Mouse (Mus musculus) midbrain, embryonic 13.5 days (tissue): ENCODE measurements at regions not wholly inside any gene's neighbourhood (a gene's known extent, or its start where the extent isn't known, plus 50 kb on each side); places are given as distances from the start of the nearest gene placed in this dataset.

ENCODE experiments used
- ATAC-seq: fragments of 200-750 bp; cut with Nextera tagmentation; 2 replicates; pipeline ENCODE4 v1.8.0; 2017; ENCODE audit warnings: mild to moderate bottlenecking, moderate TSS enrichment, moderate library complexity
- H3K27ac ChIP-seq: fragments of 300-500 bp; sonication (generic); 2 replicates; pipeline ENCODE4 v1.5.1; 2015; ENCODE audit warnings: inconsistent platforms, mild to moderate bottlenecking, moderate library complexity
- H3K27me3 ChIP-seq: fragments of 300-500 bp; sonication (generic); 2 replicates; pipeline ENCODE4 v1.6.1; 2015; ENCODE audit warnings: mild to moderate bottlenecking, inconsistent platforms
- H3K36me3 ChIP-seq: fragments of 300-500 bp; sonication (generic); 2 replicates; pipeline ENCODE4 v1.6.1; 2015; ENCODE audit warnings: mild to moderate bottlenecking, inconsistent platforms
- H3K4me1 ChIP-seq: fragments of 300-500 bp; sonication (generic); replicated peaks from 2 replicates; pipeline ENCODE4 v1.6.1; 2015; ENCODE audit warnings: inconsistent platforms
- H3K4me2 ChIP-seq: fragments of 300-500 bp; sonication (generic); replicated peaks from 2 replicates; pipeline ENCODE4 v1.6.1; 2015; ENCODE audit warnings: moderate library complexity, mild to moderate bottlenecking, inconsistent platforms
- H3K4me3 ChIP-seq: fragments of 300-500 bp; sonication (generic); replicated peaks from 2 replicates; pipeline ENCODE4 v1.5.1; 2015; ENCODE audit warnings: mild to moderate bottlenecking, inconsistent platforms
- H3K9ac ChIP-seq: fragments of 300-500 bp; sonication (generic); replicated peaks from 2 replicates; pipeline ENCODE4 v1.6.1; 2015; ENCODE audit warnings: mild to moderate bottlenecking, inconsistent platforms
- H3K9me3 ChIP-seq: fragments of 300-500 bp; sonication (generic); 2 replicates; pipeline ENCODE4 v1.6.1; 2016; ENCODE audit warnings: mild to moderate bottlenecking, inconsistent platforms
- WGBS: fragments of 180-500 bp; shearing (Covaris S2); methylation state at CpG from one replicate; pipeline ENCODE4 v1.1.7; 2015; 5-methylcytosine and 5-hydroxymethylcytosine counted together

DNA sequence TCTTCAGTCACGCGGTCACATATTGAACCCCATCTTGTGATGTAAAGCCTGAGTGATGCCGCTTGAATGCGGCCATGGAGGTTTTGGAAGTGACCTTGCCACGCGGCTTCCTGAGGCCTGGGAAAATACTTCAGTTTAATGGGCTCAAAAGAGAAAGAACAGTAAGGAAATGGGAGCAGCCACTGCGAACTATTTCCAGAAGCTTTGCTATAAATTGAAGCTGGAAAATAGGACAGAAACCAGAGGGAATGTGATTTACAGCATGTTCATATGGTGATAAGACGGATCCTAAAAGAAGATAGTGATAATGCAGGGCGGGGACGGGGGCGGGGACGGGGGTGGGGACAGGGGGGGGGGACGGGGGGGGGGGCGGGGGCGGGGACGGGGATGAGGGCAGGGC is 52.7 kb upstream of the Trpc4 start:
- no peaks in the 10 kb centered on the region for H3K27me3 ChIP-seq
- no peak overlapping the region for H3K4me2 ChIP-seq
- ATAC-seq, result no peak
- no peak overlapping the region for H3K9ac ChIP-seq
- no peaks in the 10 kb centered on the region for H3K4me1 ChIP-seq
- no peak overlapping the region for H3K4me3 ChIP-seq
- no peak overlapping the region for H3K27ac ChIP-seq
- WGBS, result 80% methylated on average over 11 of the region's 16 CpGs
- no peaks in the 10 kb centered on the region for H3K9me3 ChIP-seq
- H3K36me3 ChIP-seq, result no peaks in the 10 kb centered on the region

DNA sequence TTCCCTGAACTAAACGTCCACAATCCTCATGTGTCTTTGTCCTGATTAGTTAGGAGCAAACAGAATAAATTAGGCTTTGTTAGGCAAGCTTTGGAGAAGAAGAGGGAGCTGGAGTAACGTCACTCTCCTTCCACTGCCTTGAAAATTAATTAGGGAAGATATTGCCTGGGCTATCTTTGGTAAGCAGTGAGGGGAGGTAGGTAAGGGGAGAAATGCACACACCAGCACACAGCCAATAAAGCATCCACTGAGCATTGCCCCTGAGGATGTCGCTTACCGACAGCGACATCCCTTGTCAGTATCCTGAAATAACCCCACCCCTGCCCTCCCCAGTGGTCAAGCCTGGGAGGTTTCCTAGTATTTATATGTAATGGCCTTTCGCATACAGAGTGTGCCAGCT is 72.2 kb upstream of the Trpc4 start:
- ATAC-seq, result peak; percentile 69
- H3K27me3 ChIP-seq, result no peaks in the 10 kb centered on the region
- peak overlapping the region; percentile 42 for H3K27ac ChIP-seq
- H3K9me3 ChIP-seq, result no peaks in the 10 kb centered on the region
- no peak overlapping the region for H3K9ac ChIP-seq
- no peak overlapping the region for H3K4me3 ChIP-seq
- H3K36me3 ChIP-seq, result no peaks in the 10 kb centered on the region
- H3K4me2 ChIP-seq, result no peak overlapping the region
- peaks cover 14% of the 10 kb centered on the region for H3K4me1 ChIP-seq
- WGBS, result 47% methylated on average over 6 of the region's 6 CpGs

DNA sequence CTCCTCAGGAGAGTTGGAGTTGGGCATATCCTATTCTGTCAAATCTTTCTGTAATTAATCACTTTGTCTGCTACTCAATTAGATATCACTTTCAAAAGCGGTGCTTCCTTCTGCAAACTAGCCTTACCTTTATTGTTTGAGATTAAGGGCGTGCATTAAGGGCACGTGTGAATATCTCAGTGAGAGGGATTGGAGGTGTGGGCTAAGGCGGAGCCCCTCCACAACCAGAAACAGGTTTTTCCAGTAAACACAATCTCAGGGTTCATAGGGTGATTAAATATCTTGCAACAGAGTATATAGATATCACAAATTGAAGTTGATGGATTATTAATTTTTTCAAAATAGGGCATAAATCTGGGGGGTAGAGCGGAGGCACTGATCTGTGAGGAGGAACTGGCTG is 79.4 kb upstream of the Trpc4 start:
- Histone ChIP-seq H3K4me3 (no peak overlapping the region), H3K36me3 (no peaks in the 10 kb centered on the region), H3K4me1 (no peaks in the 10 kb centered on the region), H3K4me2 (no peak overlapping the region), H3K9me3 (no peaks in the 10 kb centered on the region), H3K27me3 (no peaks in the 10 kb centered on the region), H3K9ac (no peak overlapping the region), H3K27ac (no peak overlapping the region)
- WGBS, result 83% methylated on average over 5 of the region's 5 CpGs
- ATAC-seq, result no peak

GRCm38 (mm10) chr3:54060653-54061052 is 95.2 kb upstream of the Trpc4 start:
- no peak overlapping the region for H3K9ac ChIP-seq
- H3K36me3 ChIP-seq, result no peaks in the 10 kb centered on the region
- H3K4me2 ChIP-seq, result no peak overlapping the region
- H3K4me1 ChIP-seq, result no peaks in the 10 kb centered on the region
- no peaks in the 10 kb centered on the region for H3K27me3 ChIP-seq
- H3K27ac ChIP-seq, result no peak overlapping the region
- ATAC-seq, result no peak
- WGBS, result 63% methylated on average over 1 of the region's 1 CpGs
- H3K9me3 ChIP-seq, result no peaks in the 10 kb centered on the region
- H3K4me3 ChIP-seq, result no peak overlapping the region

DNA sequence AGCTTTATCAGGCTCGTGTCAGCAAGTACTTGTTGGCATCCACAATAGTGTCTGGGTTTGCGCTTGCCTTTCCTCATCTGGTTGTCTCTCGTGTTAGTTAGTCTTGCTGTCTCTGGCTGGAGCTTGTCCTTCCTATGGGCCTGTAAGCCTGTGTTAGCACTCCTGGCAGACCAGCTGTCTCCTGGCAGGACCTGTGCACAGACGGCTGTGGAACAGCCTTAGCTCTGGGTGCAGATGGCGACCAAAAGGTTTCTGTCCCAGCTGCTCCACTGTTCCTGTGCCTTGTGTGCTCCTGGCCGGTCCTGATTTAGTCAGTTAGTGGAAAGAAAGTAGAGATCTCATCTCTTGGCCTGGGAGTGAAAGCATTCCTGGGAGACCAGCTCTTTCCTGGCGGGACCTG is 101.5 kb upstream of the Trpc4 start:
- no peaks in the 10 kb centered on the region for H3K36me3 ChIP-seq
- H3K27me3 ChIP-seq, result no peaks in the 10 kb centered on the region
- H3K9ac ChIP-seq, result no peak overlapping the region
- H3K27ac ChIP-seq, result no peak overlapping the region
- WGBS, result 87% methylated on average over 7 of the region's 7 CpGs
- H3K4me1 ChIP-seq, result peaks cover 4% of the 10 kb centered on the region
- ATAC-seq, result no peak
- H3K4me3 ChIP-seq, result no peak overlapping the region
- H3K4me2 ChIP-seq, result no peak overlapping the region
- H3K9me3 ChIP-seq, result no peaks in the 10 kb centered on the region

DNA sequence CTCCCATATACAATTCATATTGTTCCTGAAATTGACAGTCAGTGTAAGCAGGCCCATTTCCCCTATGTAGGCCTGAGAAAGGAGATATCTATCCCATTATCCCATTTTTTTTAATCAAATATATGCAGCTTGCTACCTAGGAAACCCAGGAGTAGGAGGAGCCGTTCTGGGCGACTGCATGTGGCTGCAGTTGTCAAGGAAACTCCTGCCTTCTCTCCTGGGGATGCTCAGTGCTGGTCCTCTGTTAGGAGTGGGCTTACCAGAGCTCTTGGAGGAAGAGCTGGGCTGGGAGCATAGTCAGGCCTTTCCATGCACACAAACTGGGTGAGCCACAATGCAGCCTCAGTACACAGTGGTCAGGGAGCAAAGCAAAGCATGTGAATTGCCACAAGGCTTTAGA is 106.5 kb upstream of the Trpc4 start:
- no peaks in the 10 kb centered on the region for H3K9me3 ChIP-seq
- H3K4me1 ChIP-seq, result peaks cover 9% of the 10 kb centered on the region
- no peak overlapping the region for H3K4me3 ChIP-seq
- no peak overlapping the region for H3K4me2 ChIP-seq
- peak; percentile 94 for ATAC-seq
- 4% methylated on average over 2 of the region's 2 CpGs for WGBS
- no peak overlapping the region for H3K9ac ChIP-seq
- H3K36me3 ChIP-seq, result no peaks in the 10 kb centered on the region
- no peaks in the 10 kb centered on the region for H3K27me3 ChIP-seq
- H3K27ac ChIP-seq, result no peak overlapping the region

DNA sequence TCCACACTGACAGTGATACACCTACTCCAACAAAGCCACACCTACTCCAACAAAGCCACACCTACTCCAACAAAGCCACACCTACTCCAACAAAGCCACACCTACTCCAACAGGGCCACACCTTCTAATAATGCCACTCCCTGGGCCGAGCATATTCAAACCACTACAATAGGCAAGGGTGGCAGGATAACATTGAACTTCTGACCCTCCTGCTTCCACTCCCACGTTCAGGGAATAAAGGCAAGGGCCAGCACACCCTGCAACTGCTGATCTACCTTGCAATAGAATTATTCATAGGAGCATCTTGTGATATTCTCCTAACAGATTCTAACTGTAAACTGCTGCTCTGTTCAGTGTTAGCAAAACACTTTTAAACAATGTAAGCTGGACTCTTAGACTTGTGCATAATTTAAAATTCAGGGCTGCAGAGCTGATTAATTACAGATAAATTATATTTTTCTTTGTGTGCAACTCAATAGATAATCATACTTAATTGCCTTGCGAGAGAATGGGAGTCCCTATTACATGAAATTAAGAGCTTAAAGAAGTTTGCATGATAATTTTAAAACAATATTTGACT is 107.7 kb upstream of the Trpc4 start:
- Histone ChIP-seq H3K4me2 (no peak overlapping the region), H3K4me1 (peaks cover 9% of the 10 kb centered on the region), H3K27me3 (no peaks in the 10 kb centered on the region), H3K4me3 (no peak overlapping the region), H3K9me3 (no peaks in the 10 kb centered on the region), H3K36me3 (no peaks in the 10 kb centered on the region), H3K27ac (no peak overlapping the region), H3K9ac (no peak overlapping the region)
- 60% methylated on average over 3 of the region's 3 CpGs for WGBS
- no peak for ATAC-seq

DNA sequence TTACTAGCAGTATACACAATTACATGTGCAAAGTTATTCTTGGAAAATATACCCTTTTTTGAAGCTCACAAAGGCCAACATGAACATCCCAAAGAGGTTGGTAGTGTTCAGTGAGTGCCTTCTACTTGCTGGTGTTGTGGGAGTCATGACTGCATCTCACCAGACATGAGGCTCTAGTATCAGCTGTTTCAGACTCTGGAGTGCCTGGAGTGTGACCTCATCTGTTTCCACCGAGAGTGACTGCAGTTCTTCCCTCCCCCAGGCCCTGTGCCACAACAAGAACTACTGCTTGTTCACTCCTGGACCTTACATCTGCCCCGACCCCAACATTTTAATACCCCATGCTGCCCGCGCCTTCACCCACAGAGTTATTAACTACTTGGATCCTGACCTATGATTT is 128.5 kb upstream of the Trpc4 start:
- Histone ChIP-seq H3K9ac (no peak overlapping the region), H3K4me1 (no peaks in the 10 kb centered on the region), H3K36me3 (no peaks in the 10 kb centered on the region), H3K27ac (no peak overlapping the region), H3K4me2 (no peak overlapping the region), H3K9me3 (no peaks in the 10 kb centered on the region), H3K4me3 (no peak overlapping the region), H3K27me3 (no peaks in the 10 kb centered on the region)
- ATAC-seq, result no peak
- WGBS, result 82% methylated on average over 4 of the region's 4 CpGs

DNA sequence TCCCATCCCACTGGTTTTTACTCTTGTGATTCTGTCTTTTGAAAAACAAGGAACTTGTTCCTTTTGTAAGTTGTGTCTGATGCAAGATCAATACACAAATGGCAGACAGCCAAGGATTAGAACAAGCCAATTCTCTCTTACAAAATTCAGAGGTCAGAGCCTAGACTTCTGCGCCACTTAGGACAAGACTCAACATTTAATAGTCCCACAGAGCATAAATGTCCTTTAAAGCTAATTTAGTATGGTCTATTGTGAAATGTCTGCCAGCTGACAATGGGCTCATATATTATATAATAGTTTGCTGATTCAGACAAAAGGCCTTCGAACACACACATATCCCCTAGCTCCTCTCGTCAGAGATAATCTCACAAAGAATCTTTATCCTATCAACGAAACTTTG is 135.6 kb upstream of the Trpc4 start:
- no peaks in the 10 kb centered on the region for H3K36me3 ChIP-seq
- WGBS, result 17% methylated on average over 4 of the region's 4 CpGs
- no peak overlapping the region for H3K4me2 ChIP-seq
- no peak overlapping the region for H3K27ac ChIP-seq
- H3K4me1 ChIP-seq, result peaks cover 20% of the 10 kb centered on the region
- no peak overlapping the region for H3K9ac ChIP-seq
- ATAC-seq, result peak; percentile 59; the same call in 1 of the 2 replicates
- 0 out of 2 replicates have a peak, but pooled peaks cover 4% of the 10 kb centered on the region for H3K27me3 ChIP-seq
- H3K9me3 ChIP-seq, result no peaks in the 10 kb centered on the region
- no peak overlapping the region for H3K4me3 ChIP-seq

- Histone ChIP-seq H3K4me3 (no peak overlapping the region), H3K27ac (0 out of 2 replicates have a peak overlapping the region, but pooled peaks have one; percentile 44), H3K4me2 (no peak overlapping the region), H3K36me3 (no peaks in the 10 kb centered on the region), H3K27me3 (0 out of 2 replicates have a peak, but pooled peaks cover 4% of the 10 kb centered on the region), H3K4me1 (peaks cover 20% of the 10 kb centered on the region), H3K9me3 (no peaks in the 10 kb centered on the region), H3K9ac (no peak overlapping the region)
- peak; percentile 84 for ATAC-seq
- 19% methylated on average over 4 of the region's 4 CpGs for WGBS
Measured at GRCm38 (mm10) chr3:54017943-54018649, 137.7 kb upstream of the Trpc4 start.

DNA sequence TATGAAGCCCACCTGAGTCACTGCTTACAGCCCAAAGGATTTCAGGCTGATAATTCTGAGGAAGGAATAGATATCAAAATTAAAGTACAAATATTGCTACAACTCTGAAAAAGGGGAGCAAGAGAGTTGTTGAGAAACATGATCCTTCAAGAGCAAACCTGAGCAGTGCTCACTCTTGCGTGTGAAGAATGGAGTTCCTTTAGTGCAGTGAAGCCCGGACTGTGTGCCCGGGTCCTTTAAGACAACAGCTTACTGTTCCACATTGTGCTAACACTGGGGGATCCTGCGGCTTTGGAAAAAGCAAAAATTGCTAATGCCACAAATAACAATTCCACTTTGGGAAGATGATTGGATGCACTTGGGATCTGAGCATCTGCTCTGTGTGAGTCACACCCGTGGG is 139.0 kb upstream of the Trpc4 start:
- 39% methylated on average over 5 of the region's 5 CpGs for WGBS
- ATAC-seq, result no peak
- Histone ChIP-seq H3K4me3 (no peak overlapping the region), H3K9me3 (no peaks in the 10 kb centered on the region), H3K4me1 (peaks cover 20% of the 10 kb centered on the region), H3K27me3 (0 out of 2 replicates have a peak, but pooled peaks cover 4% of the 10 kb centered on the region), H3K9ac (no peak overlapping the region), H3K36me3 (no peaks in the 10 kb centered on the region), H3K4me2 (no peak overlapping the region), H3K27ac (no peak overlapping the region)

- H3K4me2 ChIP-seq, result no peak overlapping the region
- 0 out of 2 replicates have a peak, but pooled peaks cover 1% of the 10 kb centered on the region for H3K27me3 ChIP-seq
- WGBS, result 96% methylated on average over 2 of the region's 2 CpGs
- no peaks in the 10 kb centered on the region for H3K36me3 ChIP-seq
- no peak overlapping the region for H3K9ac ChIP-seq
- H3K4me1 ChIP-seq, result no peaks in the 10 kb centered on the region
- ATAC-seq, result no peak
- no peak overlapping the region for H3K27ac ChIP-seq
- no peaks in the 10 kb centered on the region for H3K9me3 ChIP-seq
- H3K4me3 ChIP-seq, result no peak overlapping the region
Measured at GRCm38 (mm10) chr3:54011016-54011415, 144.8 kb upstream of the Trpc4 start.

DNA sequence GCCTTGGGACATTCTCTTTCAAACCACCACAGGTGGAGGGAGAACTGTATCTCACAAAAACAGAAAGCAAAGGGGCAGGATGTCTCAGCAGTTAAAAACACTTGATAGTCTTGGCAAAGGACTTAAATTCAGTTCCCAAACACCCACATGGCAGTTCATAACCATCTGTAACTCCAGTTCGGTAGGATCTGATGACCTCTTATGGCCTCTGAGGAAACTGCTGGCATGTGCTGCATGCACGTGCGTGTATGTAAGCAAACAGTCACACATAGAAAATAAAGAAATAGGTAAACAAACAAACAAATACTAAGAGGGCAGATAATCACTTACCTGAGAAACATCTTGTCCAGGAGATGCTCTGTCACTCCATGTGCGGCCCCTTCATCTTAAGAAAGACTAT is 129.4 kb upstream of the Ufm1 start:
- H3K27me3 ChIP-seq, result no peaks in the 10 kb centered on the region
- peaks cover 17% of the 10 kb centered on the region for H3K4me1 ChIP-seq
- no peak overlapping the region for H3K4me2 ChIP-seq
- H3K27ac ChIP-seq, result no peak overlapping the region
- H3K4me3 ChIP-seq, result no peak overlapping the region
- 84% methylated on average over 4 of the region's 4 CpGs for WGBS
- no peak for ATAC-seq
- no peaks in the 10 kb centered on the region for H3K9me3 ChIP-seq
- no peaks in the 10 kb centered on the region for H3K36me3 ChIP-seq
- H3K9ac ChIP-seq, result no peak overlapping the region
